Mouse (Mus musculus): ENCODE measurements around the gene Slc25a54.
A peak's percentile ranks its signal among the peaks of the same experiment; 100 is the strongest.

The Slc25a54 gene

DNA sequence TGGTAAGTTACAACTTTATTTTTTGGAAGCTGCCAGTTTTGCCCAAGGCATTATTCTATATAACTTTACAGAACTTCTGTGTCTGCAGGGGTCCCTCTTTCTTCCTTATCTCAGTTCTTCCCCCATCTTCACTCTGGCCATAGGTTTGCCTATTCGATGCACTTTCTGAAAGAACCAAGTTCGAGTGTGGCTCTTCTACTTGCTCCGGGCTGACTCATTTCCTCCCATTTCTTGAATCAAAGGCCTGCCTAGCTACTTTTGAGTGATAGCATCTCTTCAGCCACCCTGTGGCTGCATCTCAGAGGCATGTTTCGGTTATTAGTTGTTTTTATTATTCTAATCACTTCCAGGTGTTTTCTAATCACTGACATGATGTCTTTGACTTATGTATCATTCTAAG, 43.8 kb downstream of the Slc25a54 start:
- no peak for DNase-seq (ENCODE audit: low spot score in 2 of 2)

DNA sequence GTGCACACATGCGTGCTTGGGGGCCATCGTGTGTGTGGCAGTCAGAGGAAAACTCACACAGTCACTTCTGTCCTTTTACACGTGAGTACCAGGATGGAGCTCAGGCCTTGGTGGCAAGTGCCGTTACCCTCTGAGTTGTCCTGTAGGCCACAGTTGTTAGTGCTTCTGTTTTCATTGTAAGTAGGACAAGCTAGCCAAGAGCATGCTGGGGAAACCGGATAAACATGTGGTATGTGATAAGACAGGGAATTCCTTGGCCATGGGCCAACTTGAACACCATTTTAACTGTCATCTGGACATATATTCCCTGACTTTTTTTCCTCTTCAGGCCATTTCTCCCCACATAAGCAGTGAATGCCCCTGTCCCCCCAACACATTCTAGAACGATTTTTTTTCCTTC, 45.3 kb downstream of the Slc25a54 start:
- no peak for DNase-seq (ENCODE audit: low spot score in 2 of 2)

GRCm38 (mm10) chr3:109129768-109130167, 49.5 kb downstream of the Slc25a54 start:
- no peak for DNase-seq (ENCODE audit: low spot score in 2 of 2)

DNA sequence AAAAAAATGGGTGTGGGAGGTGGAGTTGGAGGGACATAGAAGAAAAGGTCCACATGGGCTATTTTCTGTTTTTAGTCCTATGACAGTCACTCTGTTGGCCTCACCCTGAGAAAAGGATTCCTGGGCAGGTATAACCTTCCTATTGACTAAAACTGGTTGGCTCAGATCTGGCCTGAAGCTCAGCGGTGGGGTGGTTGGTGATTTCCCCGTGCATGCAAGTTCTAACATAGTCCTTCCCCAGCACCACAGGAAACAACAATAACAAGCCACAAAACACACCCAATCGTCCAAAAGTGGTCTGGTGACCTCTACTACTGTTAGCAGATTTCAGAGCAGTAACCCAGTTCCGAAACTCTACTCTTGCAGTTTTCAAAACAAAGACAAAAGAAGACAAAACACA, 52.7 kb downstream of the Slc25a54 start:
- DNase-seq (ENCODE audit: low spot score in 2 of 2): no peak

GRCm38 (mm10) chr3:109134036-109134435, 53.8 kb downstream of the Slc25a54 start:
- no peak for DNase-seq (ENCODE audit: low spot score in 2 of 2)

GRCm38 (mm10) chr3:109135352-109135751, 55.1 kb downstream of the Slc25a54 start:
- no peak for DNase-seq (ENCODE audit: low spot score in 2 of 2)

- DNase-seq (ENCODE audit: low spot score in 2 of 2): no peak
Observed at GRCm38 (mm10) chr3:109152561-109152960, 72.3 kb downstream of the Slc25a54 start.

- DNase-seq (ENCODE audit: low spot score in 2 of 2): no peak
Observed at GRCm38 (mm10) chr3:109153410-109153809, 73.1 kb downstream of the Slc25a54 start.

DNA sequence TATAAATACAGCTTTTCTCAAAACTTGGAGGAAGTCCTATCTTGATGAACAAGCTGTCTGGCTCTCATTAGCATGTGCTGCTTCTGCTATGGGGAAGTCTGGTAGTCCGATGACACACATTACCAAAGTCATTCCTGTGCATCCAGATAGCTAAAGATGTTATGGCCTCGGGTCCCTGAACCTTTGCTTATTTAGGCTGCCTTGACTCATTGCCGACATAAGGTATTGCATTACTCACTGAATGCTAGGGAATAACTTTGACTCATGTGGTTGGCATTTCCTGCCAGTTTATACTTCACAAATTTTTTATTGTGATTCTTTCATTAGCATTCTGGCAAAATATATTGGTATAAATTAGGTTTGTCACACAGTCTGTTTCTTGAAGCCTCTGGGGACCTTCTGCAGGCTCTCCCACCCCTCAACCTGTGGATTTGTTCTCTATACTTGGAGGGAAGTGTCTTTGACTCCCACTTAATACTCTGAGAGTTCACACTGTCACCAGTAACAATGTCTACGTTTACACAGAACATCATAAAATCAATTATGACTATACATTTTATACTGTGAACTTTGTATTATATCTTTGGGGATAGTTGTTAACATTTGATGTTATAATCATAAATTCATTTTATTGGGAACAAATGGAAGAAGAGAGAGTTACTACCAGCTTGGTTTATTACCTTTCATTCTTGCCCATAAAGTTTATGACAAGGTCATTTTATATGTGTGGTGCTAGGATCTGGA, 75.8 kb downstream of the Slc25a54 start:
- DNase-seq (ENCODE audit: low spot score in 2 of 2): no peak

DNA sequence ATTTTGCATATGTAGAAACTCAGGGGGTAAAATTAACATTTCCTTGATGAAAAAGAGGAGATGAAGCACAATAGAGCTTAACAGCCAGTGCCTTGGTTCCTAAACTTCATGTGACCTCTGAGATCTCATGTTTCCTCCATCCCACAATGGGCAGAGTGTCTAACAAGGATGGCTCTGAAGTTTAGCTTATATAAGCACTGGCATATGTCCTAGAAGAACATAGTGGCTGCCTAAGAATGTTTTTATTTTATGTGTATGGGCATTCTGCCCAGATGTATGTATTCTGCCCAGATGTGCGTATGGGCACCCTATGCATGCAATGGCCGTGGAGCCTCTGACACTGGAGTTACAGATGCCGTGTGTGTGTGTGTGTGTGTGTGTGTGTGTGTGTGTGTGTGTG, 77.2 kb downstream of the Slc25a54 start:
- DNase-seq (ENCODE audit: low spot score in 2 of 2): no peak

DNA sequence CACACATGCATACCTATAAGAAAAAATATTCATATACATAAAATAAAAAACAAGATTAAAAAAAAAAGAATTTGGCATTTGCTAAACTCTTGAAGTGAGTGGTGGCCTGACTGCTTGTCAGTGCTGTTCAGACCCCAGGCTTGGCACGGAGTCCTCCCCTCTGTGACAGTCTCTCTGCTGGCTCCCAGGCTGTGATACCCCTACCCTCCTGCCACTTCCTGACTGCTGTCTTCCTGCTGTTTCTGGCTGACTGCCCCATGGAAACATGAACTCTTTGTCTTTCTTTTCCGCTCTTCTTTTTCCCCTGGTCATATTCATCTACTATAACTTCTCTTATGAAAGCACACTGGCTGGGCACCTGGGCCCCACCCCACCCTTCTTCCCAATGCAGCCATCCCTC, 83.8 kb downstream of the Slc25a54 start:
- DNase-seq (ENCODE audit: low spot score in 2 of 2): peak in 1 of 2 experiments; percentile 5

- no peak for DNase-seq (ENCODE audit: low spot score in 2 of 2)
Observed at GRCm38 (mm10) chr3:109164644-109165043, 84.4 kb downstream of the Slc25a54 start.

DNA sequence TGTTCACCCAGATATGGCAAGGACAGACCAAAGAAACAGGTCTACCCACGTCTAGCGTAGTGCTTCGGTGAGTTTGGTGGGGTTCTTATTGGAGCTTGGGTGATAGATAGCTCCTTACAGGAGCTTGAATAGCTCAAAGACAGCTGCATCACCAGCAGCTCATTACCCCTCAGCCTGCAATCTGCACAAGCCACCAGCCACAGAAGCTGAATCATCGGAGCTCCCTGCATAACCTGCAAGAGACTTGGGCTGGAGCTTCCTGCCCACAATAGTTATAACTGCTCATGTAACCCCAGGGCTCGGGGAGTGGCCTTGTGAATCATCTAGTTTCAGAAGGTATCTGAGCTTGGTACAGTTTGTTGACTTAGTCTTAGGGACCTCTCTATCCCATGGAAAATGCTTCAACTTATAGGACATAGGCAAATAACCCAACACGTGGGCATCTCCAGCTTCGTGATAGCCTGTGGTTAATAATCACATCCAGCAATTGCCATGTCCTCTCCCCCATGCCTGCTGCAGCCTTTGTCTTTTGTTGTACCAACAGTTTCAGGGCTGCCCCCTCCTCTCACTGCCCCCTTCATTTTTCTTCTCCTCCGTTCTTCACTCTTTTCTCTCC, 85.1 kb downstream of the Slc25a54 start:
- no peak for DNase-seq (ENCODE audit: low spot score in 2 of 2)
